Mouse (Mus musculus): ENCODE data around the gene Hspa8.

Gene Hspa8

GRCm38 (mm10) chr9:40811860-40812259 lies 11.1 kb downstream of the Hspa8 start:
- peak; percentile 22 to 44 for DNase-seq

- DNase-seq: no peak
These were observed 13.3 kb downstream of the Hspa8 start for GRCm38 (mm10) chr9:40814060-40814459.

GRCm38 (mm10) chr9:40817325-40818028 lies 16.7 kb downstream of the Hspa8 start:
- peak in 1 of 2 experiments; percentile 28 for DNase-seq

GRCm38 (mm10) chr9:40825601-40826000 lies 24.8 kb downstream of the Hspa8 start:
- no peak for DNase-seq

DNA sequence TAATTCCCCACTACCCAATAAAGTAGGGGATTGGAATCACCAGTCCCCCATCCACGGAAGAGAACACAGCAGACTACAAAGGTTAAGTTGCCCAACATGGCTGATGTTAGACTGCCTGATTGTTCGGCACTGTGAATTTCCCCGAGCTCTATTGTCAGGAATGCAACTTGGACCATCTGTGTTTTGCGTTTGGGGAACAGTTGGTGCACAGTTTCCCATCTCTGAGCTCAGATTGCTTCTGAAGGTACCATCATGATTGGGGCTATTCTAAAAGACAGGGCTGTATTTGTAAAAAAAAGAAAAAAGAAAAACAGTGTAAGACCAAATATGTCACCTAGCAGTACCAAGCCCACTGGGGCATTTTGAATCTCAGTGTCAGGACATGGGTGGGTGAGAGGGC lies 26.6 kb downstream of the Hspa8 start:
- DNase-seq: no peak

GRCm38 (mm10) chr9:40834569-40834968 lies 33.8 kb downstream of the Hspa8 start:
- peak; percentile 80 to 89 for DNase-seq

GRCm38 (mm10) chr9:40836681-40837080 lies 35.9 kb downstream of the Hspa8 start:
- no peak for DNase-seq

DNA sequence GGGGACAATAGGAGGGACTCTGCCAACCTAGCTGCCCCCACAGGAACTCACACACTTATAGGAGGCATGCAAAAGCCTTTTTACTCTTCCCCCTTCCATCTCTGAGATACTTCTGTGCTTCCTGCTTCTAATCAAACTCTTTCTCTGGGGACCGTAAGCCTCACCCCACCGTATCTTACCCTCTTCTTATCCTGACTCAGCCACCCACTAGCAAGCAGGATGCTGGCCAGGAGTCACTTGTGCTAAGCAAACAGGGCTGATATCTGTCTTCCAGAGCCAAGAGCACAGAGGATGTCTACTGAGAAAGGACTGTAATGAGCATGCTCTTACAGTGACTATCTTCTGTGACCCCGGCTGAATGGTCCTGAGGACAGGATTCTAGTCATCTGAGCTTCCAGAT lies 38.9 kb downstream of the Hspa8 start:
- no peak for DNase-seq

- no peak for DNase-seq
These were observed 50.7 kb downstream of the Hspa8 start for GRCm38 (mm10) chr9:40851515-40851914.

DNA sequence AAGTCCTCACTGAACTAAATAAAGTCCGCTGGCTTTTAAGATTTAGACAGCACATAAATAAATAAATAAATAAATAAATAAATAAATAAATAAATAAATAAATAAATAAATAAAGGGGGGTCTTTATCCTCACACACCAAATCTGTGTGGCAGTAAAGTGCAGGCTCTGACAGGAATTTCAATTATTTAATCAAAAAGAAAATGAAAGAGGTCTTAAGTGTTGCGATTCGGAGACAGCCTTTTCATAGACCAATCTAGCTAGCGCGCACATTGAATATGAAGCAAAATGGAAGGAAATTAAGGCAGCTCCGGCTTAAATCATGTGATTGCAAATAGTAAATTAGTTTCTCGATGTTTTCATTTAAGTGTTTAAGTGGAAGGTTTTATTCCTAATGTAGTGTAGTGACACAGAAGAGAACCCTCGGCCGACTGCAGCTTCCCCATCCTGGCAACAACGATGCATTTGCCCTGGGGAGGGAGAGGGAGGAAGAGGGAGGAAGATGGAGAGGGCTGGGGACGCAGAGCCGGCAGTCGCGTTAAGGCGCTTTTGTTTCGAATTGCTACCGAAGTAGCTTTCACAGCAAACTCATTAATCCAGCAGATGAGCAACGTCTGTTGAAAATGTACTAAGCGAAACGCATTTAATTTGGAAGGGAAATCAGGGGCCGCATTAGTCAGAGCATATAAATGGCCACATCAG lies 57.8 kb downstream of the Hspa8 start:
- no peak for DNase-seq

DNA sequence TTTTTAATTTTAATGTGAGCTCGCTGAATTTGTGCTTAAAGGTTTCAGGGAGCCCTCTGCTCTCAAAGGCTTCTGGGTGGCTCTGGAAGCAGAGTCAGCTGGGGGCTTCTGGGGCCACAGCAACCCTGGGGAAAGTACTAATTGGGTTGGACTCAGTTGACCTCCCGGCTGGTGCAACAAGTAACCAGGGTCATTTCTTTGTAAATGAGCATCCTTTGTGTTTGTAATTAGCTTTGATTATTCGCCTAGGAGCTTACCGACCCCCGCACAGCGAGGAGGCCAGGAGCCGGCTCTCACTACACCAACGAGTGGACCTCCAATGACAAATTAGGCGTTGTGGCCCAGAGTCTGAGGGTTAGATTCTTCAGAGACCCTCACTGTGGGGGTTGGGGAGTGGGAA lies 58.4 kb downstream of the Hspa8 start:
- no peak for DNase-seq

Measured in cerebellum, adult 18-20 months (tissue).